Mouse (Mus musculus): ENCODE results near the gene Tmem144.

Tmem144 gene

GRCm38 (mm10) chr3:79842616-79843016, 10.0 kb downstream of the Tmem144 start:
- Histone ChIP-seq H3K27me3 (ENCODE audit: control insufficient read depth, insufficient read depth, low read length, poor library complexity, severe bottlenecking) (no peaks in the 10 kb centered on the region), H3K36me3 (ENCODE audit: control insufficient read depth, insufficient read depth, low read length, poor library complexity, severe bottlenecking) (no peaks in the 10 kb centered on the region)
- DNase-seq (ENCODE audit: low read depth, low spot score), result peak; percentile 80

GRCm38 (mm10) chr3:79842165-79842564, 10.4 kb downstream of the Tmem144 start:
- Histone ChIP-seq H3K36me3 (ENCODE audit: control insufficient read depth, insufficient read depth, low read length, poor library complexity, severe bottlenecking) (no peaks in the 10 kb centered on the region), H3K27me3 (ENCODE audit: control insufficient read depth, insufficient read depth, low read length, poor library complexity, severe bottlenecking) (no peaks in the 10 kb centered on the region)
- DNase-seq (ENCODE audit: low read depth, low spot score), result peak; percentile 88

GRCm38 (mm10) chr3:79841475-79841874, 11.1 kb downstream of the Tmem144 start:
- Histone ChIP-seq H3K36me3 (ENCODE audit: control insufficient read depth, insufficient read depth, low read length, poor library complexity, severe bottlenecking) (no peaks in the 10 kb centered on the region), H3K27me3 (ENCODE audit: control insufficient read depth, insufficient read depth, low read length, poor library complexity, severe bottlenecking) (no peaks in the 10 kb centered on the region)
- DNase-seq (ENCODE audit: low read depth, low spot score), result no peak

- Histone ChIP-seq H3K27me3 (ENCODE audit: control insufficient read depth, insufficient read depth, low read length, poor library complexity, severe bottlenecking) (no peaks in the 10 kb centered on the region), H3K36me3 (ENCODE audit: control insufficient read depth, insufficient read depth, low read length, poor library complexity, severe bottlenecking) (no peaks in the 10 kb centered on the region)
- peak; percentile 33 for DNase-seq (ENCODE audit: low read depth, low spot score)
These were observed 13.8 kb downstream of the Tmem144 start for GRCm38 (mm10) chr3:79838751-79839150.

GRCm38 (mm10) chr3:79829289-79829688, 23.3 kb downstream of the Tmem144 start:
- DNase-seq (ENCODE audit: low read depth, low spot score), result no peak
- Histone ChIP-seq H3K27me3 (ENCODE audit: control insufficient read depth, insufficient read depth, low read length, poor library complexity, severe bottlenecking) (no peaks in the 10 kb centered on the region), H3K36me3 (ENCODE audit: control insufficient read depth, insufficient read depth, low read length, poor library complexity, severe bottlenecking) (no peaks in the 10 kb centered on the region)

- no peak for DNase-seq (ENCODE audit: low read depth, low spot score)
- no peaks in the 10 kb centered on the region for H3K27me3 ChIP-seq (ENCODE audit: control insufficient read depth, insufficient read depth, low read length, poor library complexity, severe bottlenecking)
- H3K36me3 ChIP-seq (ENCODE audit: control insufficient read depth, insufficient read depth, low read length, poor library complexity, severe bottlenecking), result no peaks in the 10 kb centered on the region
These were observed 27.3 kb downstream of the Tmem144 start for GRCm38 (mm10) chr3:79825067-79825780.

GRCm38 (mm10) chr3:79823176-79823575, 29.4 kb downstream of the Tmem144 start:
- no peak for DNase-seq (ENCODE audit: low read depth, low spot score)
- H3K27me3 ChIP-seq (ENCODE audit: control insufficient read depth, insufficient read depth, low read length, poor library complexity, severe bottlenecking), result no peaks in the 10 kb centered on the region
- no peaks in the 10 kb centered on the region for H3K36me3 ChIP-seq (ENCODE audit: control insufficient read depth, insufficient read depth, low read length, poor library complexity, severe bottlenecking)

- Histone ChIP-seq H3K36me3 (ENCODE audit: control insufficient read depth, insufficient read depth, low read length, poor library complexity, severe bottlenecking) (no peaks in the 10 kb centered on the region), H3K27me3 (ENCODE audit: control insufficient read depth, insufficient read depth, low read length, poor library complexity, severe bottlenecking) (no peaks in the 10 kb centered on the region)
- DNase-seq (ENCODE audit: low read depth, low spot score), result no peak
These were observed 31.4 kb downstream of the Tmem144 start for GRCm38 (mm10) chr3:79821131-79821530.

GRCm38 (mm10) chr3:79818202-79818995, 34.2 kb downstream of the Tmem144 start:
- Histone ChIP-seq H3K36me3 (ENCODE audit: control insufficient read depth, insufficient read depth, low read length, poor library complexity, severe bottlenecking) (no peaks in the 10 kb centered on the region), H3K27me3 (ENCODE audit: control insufficient read depth, insufficient read depth, low read length, poor library complexity, severe bottlenecking) (no peaks in the 10 kb centered on the region)
- no peak for DNase-seq (ENCODE audit: low read depth, low spot score)

GRCm38 (mm10) chr3:79816229-79816628, 36.3 kb downstream of the Tmem144 start:
- Histone ChIP-seq H3K36me3 (ENCODE audit: control insufficient read depth, insufficient read depth, low read length, poor library complexity, severe bottlenecking) (no peaks in the 10 kb centered on the region), H3K27me3 (ENCODE audit: control insufficient read depth, insufficient read depth, low read length, poor library complexity, severe bottlenecking) (no peaks in the 10 kb centered on the region)
- DNase-seq (ENCODE audit: low read depth, low spot score), result no peak

- peak; percentile 75 for DNase-seq (ENCODE audit: low read depth, low spot score)
- no peaks in the 10 kb centered on the region for H3K36me3 ChIP-seq (ENCODE audit: control insufficient read depth, insufficient read depth, low read length, poor library complexity, severe bottlenecking)
- no peaks in the 10 kb centered on the region for H3K27me3 ChIP-seq (ENCODE audit: control insufficient read depth, insufficient read depth, low read length, poor library complexity, severe bottlenecking)
These were observed 38.6 kb downstream of the Tmem144 start for GRCm38 (mm10) chr3:79813814-79814490.

- no peaks in the 10 kb centered on the region for H3K27me3 ChIP-seq (ENCODE audit: control insufficient read depth, insufficient read depth, low read length, poor library complexity, severe bottlenecking)
- no peaks in the 10 kb centered on the region for H3K36me3 ChIP-seq (ENCODE audit: control insufficient read depth, insufficient read depth, low read length, poor library complexity, severe bottlenecking)
- DNase-seq (ENCODE audit: low read depth, low spot score), result no peak
These were observed 40.5 kb downstream of the Tmem144 start for GRCm38 (mm10) chr3:79812042-79812441.

- H3K27me3 ChIP-seq (ENCODE audit: control insufficient read depth, insufficient read depth, low read length, poor library complexity, severe bottlenecking), result no peaks in the 10 kb centered on the region
- H3K36me3 ChIP-seq (ENCODE audit: control insufficient read depth, insufficient read depth, low read length, poor library complexity, severe bottlenecking), result no peaks in the 10 kb centered on the region
- peak; percentile 39 for DNase-seq (ENCODE audit: low read depth, low spot score)
These were observed 40.9 kb downstream of the Tmem144 start for GRCm38 (mm10) chr3:79811632-79812031.

- no peaks in the 10 kb centered on the region for H3K27me3 ChIP-seq (ENCODE audit: control insufficient read depth, insufficient read depth, low read length, poor library complexity, severe bottlenecking)
- H3K36me3 ChIP-seq (ENCODE audit: control insufficient read depth, insufficient read depth, low read length, poor library complexity, severe bottlenecking), result no peaks in the 10 kb centered on the region
- no peak for DNase-seq (ENCODE audit: low read depth, low spot score)
These were observed 42.0 kb downstream of the Tmem144 start for GRCm38 (mm10) chr3:79810563-79810962.

- no peaks in the 10 kb centered on the region for H3K36me3 ChIP-seq (ENCODE audit: control insufficient read depth, insufficient read depth, low read length, poor library complexity, severe bottlenecking)
- no peaks in the 10 kb centered on the region for H3K27me3 ChIP-seq (ENCODE audit: control insufficient read depth, insufficient read depth, low read length, poor library complexity, severe bottlenecking)
- peak; percentile 81 for DNase-seq (ENCODE audit: low read depth, low spot score)
These were observed 43.4 kb downstream of the Tmem144 start for GRCm38 (mm10) chr3:79809180-79809567.
